Comparison of ENCODE assay signal across 8 mouse cellular contexts in genomic region chr9:80068735-80069315, GRCm38 (mm10). TPM values are rescaled to one million over a fixed set of nuclear protein-coding genes. Genes with fewer than 3 reads are reported as not detected.
DNase-seq lines count a peak whose midpoint lies in the region; ATAC-seq lines count a peak whose summit lies in the region.

No protein-coding gene starts in this region.

- H3K27me3 ChIP-seq in lung, embryonic 15.5 days: no peaks in the 10 kb centered on the region
- H3K27me3 ChIP-seq in embryonic facial prominence, embryonic 15.5 days: no peaks in the 10 kb centered on the region
- H3K27me3 ChIP-seq in limb, embryonic 15.5 days: no peaks in the 10 kb centered on the region
- no peaks in the 10 kb centered on the region for H3K27me3 ChIP-seq in splenic B cell, adult 2 months (ENCODE audit: control insufficient read depth, insufficient read depth, low read length, poor library complexity, severe bottlenecking)

- H3K27ac ChIP-seq in lung, embryonic 15.5 days: no peak overlapping the region
- H3K27ac ChIP-seq in embryonic facial prominence, embryonic 15.5 days (replicated peaks): no peak overlapping the region
- no peak overlapping the region for H3K27ac ChIP-seq in limb, embryonic 15.5 days

- peaks cover 39% of the 10 kb centered on the region for H3K4me1 ChIP-seq in lung, embryonic 15.5 days
- peaks cover 15% of the 10 kb centered on the region for H3K4me1 ChIP-seq in embryonic facial prominence, embryonic 15.5 days
- H3K4me1 ChIP-seq in limb, embryonic 15.5 days: 0 out of 2 replicates have a peak, but pooled peaks cover 9% of the 10 kb centered on the region

- H3K9ac ChIP-seq in lung, embryonic 15.5 days: peak overlapping the region; percentile 98
- H3K9ac ChIP-seq in embryonic facial prominence, embryonic 15.5 days: no peak overlapping the region
- H3K9ac ChIP-seq in limb, embryonic 15.5 days: 0 out of 2 replicates have a peak overlapping the region, but pooled peaks have one; percentile 95

- H3K9me3 ChIP-seq in lung, embryonic 15.5 days: no peaks in the 10 kb centered on the region
- H3K9me3 ChIP-seq in embryonic facial prominence, embryonic 15.5 days (replicated peaks): no peaks in the 10 kb centered on the region; the same call in 1 of the 2 replicates
- H3K9me3 ChIP-seq in limb, embryonic 15.5 days: 0 out of 2 replicates have a peak, but pooled peaks cover 3% of the 10 kb centered on the region

- peak overlapping the region; percentile 70 for H3K4me2 ChIP-seq in lung, embryonic 15.5 days
- H3K4me2 ChIP-seq in embryonic facial prominence, embryonic 15.5 days (replicated peaks): peak overlapping the region; percentile 52
- peak overlapping the region; percentile 58 for H3K4me2 ChIP-seq in limb, embryonic 15.5 days

- H3K4me3 ChIP-seq in lung, embryonic 15.5 days: peak overlapping the region; percentile 90
- peak overlapping the region; percentile 88 for H3K4me3 ChIP-seq in embryonic facial prominence, embryonic 15.5 days (replicated peaks)
- peak overlapping the region; percentile 83 for H3K4me3 ChIP-seq in limb, embryonic 15.5 days

- 27% methylated on average over 11 of the region's 11 CpGs for WGBS in lung, embryonic 15.5 days
- 30% methylated on average over 11 of the region's 11 CpGs for WGBS in embryonic facial prominence, embryonic 15.5 days
- WGBS in limb, embryonic 15.5 days: 36% methylated on average over 11 of the region's 11 CpGs

- DNase-seq in lung, postnatal 10 days: no peak
- peak; percentile 38 for DNase-seq in splenic B cell, adult 2 months (ENCODE audit: low read depth, low spot score)
- no peak for DNase-seq in adrenal gland, postnatal 10 days
- DNase-seq in testis, postnatal 10 days (ENCODE audit: low spot score): no peak
- no peak for DNase-seq in thymus, postnatal 4 days

- H3K36me3 ChIP-seq in lung, embryonic 15.5 days: no peaks in the 10 kb centered on the region
- no peaks in the 10 kb centered on the region for H3K36me3 ChIP-seq in embryonic facial prominence, embryonic 15.5 days
- H3K36me3 ChIP-seq in limb, embryonic 15.5 days: no peaks in the 10 kb centered on the region
- no peaks in the 10 kb centered on the region for H3K36me3 ChIP-seq in splenic B cell, adult 2 months (ENCODE audit: control insufficient read depth, insufficient read depth, low read length, poor library complexity, severe bottlenecking)

- no peak for ATAC-seq in lung, embryonic 15.5 days (ENCODE audit: borderline replicate concordance, extremely low read depth, low FRiP score, low TSS enrichment)
- ATAC-seq in embryonic facial prominence, embryonic 15.5 days (ENCODE audit: insufficient number of reproducible peaks, low FRiP score, low TSS enrichment, low read depth): no peak
- ATAC-seq in limb, embryonic 15.5 days (ENCODE audit: insufficient number of reproducible peaks, low FRiP score, low TSS enrichment, low read depth): no peak

RNA-seq across cellular contexts. Expression of gene Senp6, which starts 2.1 kb away (rescaled TPM):
- 50.0 and 50.6 TPM in 2 replicates for polyA plus RNA-seq in lung, embryonic 15.5 days (2015; fragmentation: Nextera tagmentation; extraction: Ambion mirVana)
- polyA plus RNA-seq in embryonic facial prominence, embryonic 15.5 days (2015; fragmentation: Nextera tagmentation; extraction: Ambion mirVana): 47.4 and 53.3 TPM in 2 replicates
- 40.1 and 48.3 TPM in 2 replicates for polyA plus RNA-seq in limb, embryonic 15.5 days (2015; fragmentation: Nextera tagmentation; extraction: Ambion mirVana)
- total RNA-seq in adrenal gland, postnatal 10 days (2021): 100 to 1,000 TPM; 103 to 107 TPM

RNA-seq across cellular contexts. Expression of gene Filip1, which starts 56.2 kb away (rescaled TPM):
- 13.3 and 14.5 TPM in 2 replicates for polyA plus RNA-seq in lung, embryonic 15.5 days (2015; fragmentation: Nextera tagmentation; extraction: Ambion mirVana)
- 7.6 and 10.6 TPM in 2 replicates for polyA plus RNA-seq in embryonic facial prominence, embryonic 15.5 days (2015; fragmentation: Nextera tagmentation; extraction: Ambion mirVana)
- polyA plus RNA-seq in limb, embryonic 15.5 days (2015; fragmentation: Nextera tagmentation; extraction: Ambion mirVana): 8.4 and 10.1 TPM in 2 replicates
- 10 to 100 TPM; 39.6 to 46.6 TPM for total RNA-seq in adrenal gland, postnatal 10 days (2021)
